In the genomic region with DNA sequence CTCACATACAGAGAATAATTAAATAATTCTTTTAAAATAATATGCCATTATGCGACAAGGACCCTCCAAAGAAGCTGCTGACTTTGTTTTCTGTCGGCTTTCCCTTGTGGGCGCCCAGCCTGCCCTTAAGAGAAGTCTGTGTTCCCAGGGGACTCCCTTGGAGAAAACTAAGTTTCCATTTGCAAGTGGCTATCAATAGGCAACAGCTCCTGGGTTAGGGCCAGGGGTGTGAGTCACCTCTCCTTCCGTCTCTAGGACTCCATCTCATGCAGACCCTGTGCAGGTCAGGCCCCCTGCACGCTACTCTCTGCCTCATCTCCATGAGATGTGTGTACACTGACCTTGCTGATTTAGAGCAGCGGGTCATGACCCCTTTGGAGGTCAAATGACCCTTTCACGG, we compare ENCODE assay signal across 28 mouse cellular contexts.
"Had no signal": no experiment of that assay in that cellular context is flagged by ENCODE, and none has a peak within 500 bp of the region (broad histone marks: within the 10 kb centered on the region; RNA-seq: fewer than 3 reads in every experiment).

No protein-coding gene starts in this region.

- H3K4me1 ChIP-seq: heart, embryonic 13.5 days; heart, embryonic 15.5 days; hindbrain, embryonic 12.5 days; intestine, embryonic 15.5 days; limb, embryonic 10.5 days; limb, embryonic 12.5 days; liver, embryonic 13.5 days; liver, embryonic 15.5 days had no signal

- H3K27ac ChIP-seq: gastrocnemius, adult 2 months; heart, embryonic 13.5 days; heart, embryonic 15.5 days; hindbrain, embryonic 10.5 days; hindbrain, embryonic 12.5 days; hindbrain, embryonic 14.5 days; intestine, embryonic 15.5 days; layer of hippocampus, adult 2 months; left cerebral cortex, adult 2 months; limb, embryonic 10.5 days; limb, embryonic 12.5 days; liver, embryonic 13.5 days; liver, embryonic 15.5 days had no signal

- H3K9me3 ChIP-seq: heart, embryonic 13.5 days; heart, embryonic 15.5 days; hindbrain, embryonic 10.5 days; hindbrain, embryonic 12.5 days; intestine, embryonic 15.5 days; limb, embryonic 10.5 days; limb, embryonic 12.5 days; liver, embryonic 13.5 days; liver, embryonic 15.5 days had no signal

- H3K4me3 ChIP-seq: gastrocnemius, adult 2 months; heart, embryonic 13.5 days; heart, embryonic 15.5 days; hindbrain, embryonic 10.5 days; hindbrain, embryonic 12.5 days; intestine, embryonic 15.5 days; layer of hippocampus, adult 2 months; left cerebral cortex, adult 2 months; limb, embryonic 10.5 days; limb, embryonic 12.5 days; liver, embryonic 13.5 days; liver, embryonic 15.5 days had no signal

- DNase-seq: gastrocnemius, adult 2 months; gastrocnemius, postnatal 10 days; gastrocnemius, postnatal 25 days; heart, adult 18-20 months; heart, postnatal 36 days; kidney, adult 18-20 months; kidney, adult 8-10 months; kidney, postnatal 10 days; kidney, postnatal 25 days; kidney, postnatal 4 days; liver; liver, embryonic 13.5 days had no signal

- H3K9ac ChIP-seq: heart, embryonic 13.5 days; heart, embryonic 15.5 days; hindbrain, embryonic 12.5 days; hindbrain, embryonic 14.5 days; intestine, embryonic 15.5 days; limb, embryonic 12.5 days; liver, embryonic 13.5 days; liver, embryonic 15.5 days had no signal

- ATAC-seq: hindbrain, embryonic 16.5 days; inflammation-experienced regulatory T-cells, adult 6 months; intestine, embryonic 15.5 days; intestine, postnatal 0 days had no signal

- H3K36me3 ChIP-seq: heart, embryonic 15.5 days; hindbrain, embryonic 10.5 days; intestine, embryonic 15.5 days; liver, embryonic 13.5 days; liver, embryonic 15.5 days had no signal

- H3K4me2 ChIP-seq: heart, embryonic 11.5 days; heart, embryonic 13.5 days; heart, embryonic 15.5 days; hindbrain, embryonic 12.5 days; hindbrain, embryonic 14.5 days; intestine, embryonic 15.5 days; limb, embryonic 12.5 days; liver, embryonic 11.5 days; liver, embryonic 13.5 days; liver, embryonic 15.5 days had no signal

- H3K27me3 ChIP-seq: heart, embryonic 13.5 days; heart, embryonic 15.5 days; hindbrain, embryonic 12.5 days; intestine, embryonic 15.5 days; limb, embryonic 12.5 days; liver, embryonic 13.5 days; liver, embryonic 15.5 days had no signal
